Mouse (Mus musculus): Measurements from ENCODE around the gene Plekha1. TPM values are rescaled to one million over a fixed set of nuclear protein-coding genes. Genes with fewer than 3 reads are reported as not detected.

Plekha1 gene
- polyA plus RNA-seq, 1 experiment from 2014 or later = 50.1 TPM

- DNase-seq (ENCODE audit: low spot score) = no peak
- H3K27ac ChIP-seq (ENCODE audit: low read depth, low read length) = no peak overlapping the region
- 81% methylated on average over 4 of the region's 4 CpGs for WGBS
Measured at GRCm38 (mm10) chr7:130854684-130855292, 10.8 kb upstream of the Plekha1 start.

DNA sequence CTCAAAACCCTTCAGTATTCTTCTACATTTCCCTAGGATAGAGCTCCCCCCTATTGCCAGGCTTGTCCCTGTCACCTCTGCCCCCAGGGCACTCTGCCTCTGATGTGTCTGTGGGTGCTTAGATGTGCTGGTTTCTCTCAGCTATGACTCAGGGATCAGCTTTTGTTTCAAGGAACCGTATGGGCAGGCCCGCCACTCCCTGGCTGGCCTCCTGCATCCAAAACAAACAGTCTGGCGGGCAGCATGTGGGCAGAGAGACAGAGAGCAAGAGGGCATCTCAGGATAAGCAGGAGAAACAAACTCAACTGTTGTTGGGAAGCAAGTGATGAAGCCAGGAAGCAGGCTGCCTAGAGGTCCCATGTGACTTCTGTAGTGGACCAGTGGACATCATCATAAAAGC is 9.9 kb upstream of the Plekha1 start:
- Histone ChIP-seq H3K27ac (ENCODE audit: low read depth, low read length) (no peak overlapping the region), H3K9me3 (ENCODE audit: control insufficient read depth, low read length) (no peaks in the 10 kb centered on the region), H3K36me3 (ENCODE audit: control insufficient read depth, insufficient read depth, low read length) (no peaks in the 10 kb centered on the region), H3K4me3 (ENCODE audit: low read depth, low read length) (no peak overlapping the region), H3K4me1 (replicated peaks; ENCODE audit: control insufficient read depth, insufficient read depth, low read length) (peaks cover 1% of the 10 kb centered on the region; the same call in 1 of the 2 replicates), H3K27me3 (ENCODE audit: control insufficient read depth, insufficient read depth, low read length) (no peaks in the 10 kb centered on the region), H3K9ac (ENCODE audit: low read depth, low read length) (no peak overlapping the region), H3K4me2 (replicated peaks; ENCODE audit: low read depth, low read length) (no peak overlapping the region)
- ATAC-seq (ENCODE audit: low FRiP score) (no peak), DNase-seq (ENCODE audit: low spot score) (no peak)
- 16% methylated on average over 3 of the region's 3 CpGs for WGBS

More at GRCm38 (mm10) chr7:130854684-130855292, 10.8 kb upstream of the Plekha1 start:
- no peak overlapping the region for H3K4me2 ChIP-seq (replicated peaks; ENCODE audit: low read depth, low read length)
- no peaks in the 10 kb centered on the region for H3K9me3 ChIP-seq (ENCODE audit: control insufficient read depth, low read length)
- H3K27me3 ChIP-seq (ENCODE audit: control insufficient read depth, insufficient read depth, low read length) = no peaks in the 10 kb centered on the region
- H3K4me3 ChIP-seq (ENCODE audit: low read depth, low read length) = no peak overlapping the region
- ATAC-seq (ENCODE audit: low FRiP score) = no peak
- H3K9ac ChIP-seq (ENCODE audit: low read depth, low read length) = no peak overlapping the region
- H3K4me1 ChIP-seq (replicated peaks; ENCODE audit: control insufficient read depth, insufficient read depth, low read length) = no peaks in the 10 kb centered on the region
- no peaks in the 10 kb centered on the region for H3K36me3 ChIP-seq (ENCODE audit: control insufficient read depth, insufficient read depth, low read length)

DNA sequence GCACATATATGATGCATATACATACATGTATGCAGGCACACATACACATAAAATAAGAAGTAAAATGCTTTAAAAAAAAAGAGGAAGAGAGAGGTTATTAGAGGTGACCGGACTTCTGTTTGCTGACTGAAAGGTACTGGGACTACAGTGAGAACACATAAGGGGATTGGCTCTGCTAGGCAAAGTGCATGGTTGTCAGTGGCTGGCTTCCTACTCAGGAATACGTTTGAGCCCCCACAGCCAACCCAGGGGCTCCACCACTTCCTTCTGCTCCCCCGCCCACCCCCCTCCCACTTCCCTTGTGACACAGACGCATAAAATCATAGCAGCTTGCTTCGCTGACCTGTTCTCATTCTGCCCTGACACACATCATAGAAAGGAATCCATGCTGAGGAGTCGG is 7.6 kb upstream of the Plekha1 start:
- Histone ChIP-seq H3K4me2 (replicated peaks; ENCODE audit: low read depth, low read length) (no peak overlapping the region), H3K9me3 (ENCODE audit: control insufficient read depth, low read length) (no peaks in the 10 kb centered on the region), H3K4me1 (replicated peaks; ENCODE audit: control insufficient read depth, insufficient read depth, low read length) (peaks cover 8% of the 10 kb centered on the region; the same call in 1 of the 2 replicates), H3K4me3 (ENCODE audit: low read depth, low read length) (no peak overlapping the region), H3K9ac (ENCODE audit: low read depth, low read length) (no peak overlapping the region), H3K36me3 (ENCODE audit: control insufficient read depth, insufficient read depth, low read length) (no peaks in the 10 kb centered on the region), H3K27me3 (ENCODE audit: control insufficient read depth, insufficient read depth, low read length) (no peaks in the 10 kb centered on the region), H3K27ac (ENCODE audit: low read depth, low read length) (no peak overlapping the region)
- no peak for ATAC-seq (ENCODE audit: low FRiP score)
- WGBS = 76% methylated on average over 6 of the region's 6 CpGs
- DNase-seq (ENCODE audit: low spot score) = no peak

GRCm38 (mm10) chr7:130859926-130860325 is 5.6 kb upstream of the Plekha1 start:
- Histone ChIP-seq H3K27me3 (ENCODE audit: control insufficient read depth, insufficient read depth, low read length) (no peaks in the 10 kb centered on the region), H3K4me3 (ENCODE audit: low read depth, low read length) (no peak overlapping the region), H3K9ac (ENCODE audit: low read depth, low read length) (no peak overlapping the region), H3K4me2 (replicated peaks; ENCODE audit: low read depth, low read length) (no peak overlapping the region), H3K9me3 (ENCODE audit: control insufficient read depth, low read length) (no peaks in the 10 kb centered on the region), H3K27ac (ENCODE audit: low read depth, low read length) (no peak overlapping the region), H3K36me3 (ENCODE audit: control insufficient read depth, insufficient read depth, low read length) (no peaks in the 10 kb centered on the region), H3K4me1 (replicated peaks; ENCODE audit: control insufficient read depth, insufficient read depth, low read length) (peaks cover 8% of the 10 kb centered on the region; the same call in 1 of the 2 replicates)
- DNase-seq (ENCODE audit: low spot score) (no peak), ATAC-seq (ENCODE audit: low FRiP score) (no peak)
- 17% methylated on average over 5 of the region's 5 CpGs for WGBS

DNA sequence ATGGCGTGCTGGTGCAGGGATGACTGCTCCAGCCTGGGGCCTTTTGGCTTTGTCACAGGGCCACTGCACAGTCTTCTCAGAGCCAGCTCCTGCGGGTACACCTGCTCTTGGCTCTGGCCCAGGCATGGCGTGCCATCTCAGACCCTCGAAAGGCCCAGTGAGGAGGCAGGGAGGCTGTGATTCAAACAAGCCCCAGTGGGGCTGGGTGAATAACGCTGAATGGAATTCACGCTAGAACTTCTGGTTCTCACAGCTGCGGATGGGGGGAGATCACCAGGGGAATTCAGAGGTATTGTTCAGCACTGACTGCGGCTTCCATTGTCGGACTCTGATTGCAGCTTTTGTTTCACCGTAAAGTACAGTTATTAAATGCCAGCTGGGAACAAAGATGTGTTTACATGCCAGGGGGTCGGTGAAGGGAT is 4.8 kb upstream of the Plekha1 start:
- Histone ChIP-seq H3K9ac (ENCODE audit: low read depth, low read length) (no peak overlapping the region), H3K36me3 (ENCODE audit: control insufficient read depth, insufficient read depth, low read length) (no peaks in the 10 kb centered on the region), H3K9me3 (ENCODE audit: control insufficient read depth, low read length) (no peaks in the 10 kb centered on the region), H3K27me3 (ENCODE audit: control insufficient read depth, insufficient read depth, low read length) (no peaks in the 10 kb centered on the region), H3K4me3 (ENCODE audit: low read depth, low read length) (no peak overlapping the region), H3K4me1 (replicated peaks; ENCODE audit: control insufficient read depth, insufficient read depth, low read length) (peaks cover 8% of the 10 kb centered on the region; the same call in 1 of the 2 replicates), H3K4me2 (replicated peaks; ENCODE audit: low read depth, low read length) (no peak overlapping the region), H3K27ac (ENCODE audit: low read depth, low read length) (0 out of 2 replicates have a peak overlapping the region, but pooled peaks have one; percentile 13)
- ATAC-seq (ENCODE audit: low FRiP score) (peak; percentile 10; the same call in 1 of the 2 replicates), DNase-seq (ENCODE audit: low spot score) (peak; percentile 40)
- 22% methylated on average over 11 of the region's 11 CpGs for WGBS

DNA sequence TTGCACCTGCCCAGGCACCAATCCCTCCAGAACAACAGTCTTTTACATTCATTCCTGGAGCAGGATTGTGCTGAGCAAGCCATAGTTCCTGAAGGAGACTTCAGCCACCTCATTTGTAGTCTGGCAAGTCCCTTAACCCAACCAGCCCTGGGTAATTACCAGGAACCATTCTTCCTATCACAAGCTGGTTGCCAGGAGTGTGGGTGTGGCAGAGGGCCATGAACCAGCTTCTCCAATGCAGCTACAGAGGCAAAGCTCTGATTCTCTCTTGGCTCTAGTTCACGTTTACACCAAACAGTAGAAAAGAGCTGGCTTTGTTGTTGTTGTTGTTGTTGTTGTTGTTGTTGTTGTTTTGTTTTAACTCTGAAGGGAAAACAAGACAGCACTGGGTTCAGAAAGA is 3.1 kb upstream of the Plekha1 start:
- WGBS = 67% methylated on average over 1 of the region's 1 CpGs
- no peak for DNase-seq (ENCODE audit: low spot score)
- Histone ChIP-seq H3K9ac (ENCODE audit: low read depth, low read length) (no peak overlapping the region), H3K27ac (ENCODE audit: low read depth, low read length) (no peak overlapping the region), H3K27me3 (ENCODE audit: control insufficient read depth, insufficient read depth, low read length) (no peaks in the 10 kb centered on the region), H3K4me1 (replicated peaks; ENCODE audit: control insufficient read depth, insufficient read depth, low read length) (peaks cover 10% of the 10 kb centered on the region; the same call in 1 of the 2 replicates), H3K4me3 (ENCODE audit: low read depth, low read length) (no peak overlapping the region), H3K4me2 (replicated peaks; ENCODE audit: low read depth, low read length) (no peak overlapping the region), H3K36me3 (ENCODE audit: control insufficient read depth, insufficient read depth, low read length) (no peaks in the 10 kb centered on the region), H3K9me3 (ENCODE audit: control insufficient read depth, low read length) (no peaks in the 10 kb centered on the region)
- ATAC-seq (ENCODE audit: low FRiP score) = no peak

- Histone ChIP-seq H3K9me3 (ENCODE audit: control insufficient read depth, low read length) (no peaks in the 10 kb centered on the region), H3K4me1 (replicated peaks; ENCODE audit: control insufficient read depth, insufficient read depth, low read length) (peaks cover 10% of the 10 kb centered on the region; the same call in 1 of the 2 replicates), H3K4me3 (ENCODE audit: low read depth, low read length) (no peak overlapping the region), H3K9ac (ENCODE audit: low read depth, low read length) (no peak overlapping the region), H3K27me3 (ENCODE audit: control insufficient read depth, insufficient read depth, low read length) (no peaks in the 10 kb centered on the region), H3K4me2 (replicated peaks; ENCODE audit: low read depth, low read length) (no peak overlapping the region), H3K27ac (ENCODE audit: low read depth, low read length) (no peak overlapping the region), H3K36me3 (ENCODE audit: control insufficient read depth, insufficient read depth, low read length) (no peaks in the 10 kb centered on the region)
- ATAC-seq (ENCODE audit: low FRiP score) (no peak), DNase-seq (ENCODE audit: low spot score) (no peak)
- 75% methylated on average over 7 of the region's 7 CpGs for WGBS
Measured at GRCm38 (mm10) chr7:130864711-130865110, 845 bp upstream of the Plekha1 start.

DNA sequence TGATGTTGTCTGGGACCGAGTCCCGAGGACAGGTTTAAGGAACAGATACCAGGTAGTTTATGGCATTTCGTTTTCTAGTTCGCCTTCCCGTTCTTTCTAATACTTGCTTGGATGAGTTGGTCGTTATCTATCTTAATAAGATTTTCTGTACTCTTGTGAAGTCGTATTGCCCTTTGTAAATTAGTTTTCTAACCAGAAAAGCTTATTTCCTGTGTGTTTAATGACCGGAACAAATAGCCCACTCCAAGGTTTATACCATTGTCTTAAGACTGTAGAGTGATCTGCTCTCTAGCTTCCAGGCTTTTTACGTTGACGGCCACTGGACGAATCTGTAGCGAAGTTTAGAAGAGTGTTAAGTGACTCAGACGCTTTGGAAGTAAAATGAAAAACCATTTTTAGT is 1.1 kb downstream of the Plekha1 start:
- peak overlapping the region; percentile 95 for H3K4me3 ChIP-seq (ENCODE audit: low read depth, low read length)
- H3K27ac ChIP-seq (ENCODE audit: low read depth, low read length) = peak overlapping the region; percentile 75; the same call in 1 of the 2 replicates
- DNase-seq (ENCODE audit: low spot score) (peak; percentile 28), ATAC-seq (ENCODE audit: low FRiP score) (no peak)
- H3K9me3 ChIP-seq (ENCODE audit: control insufficient read depth, low read length) = no peaks in the 10 kb centered on the region
- H3K4me1 ChIP-seq (replicated peaks; ENCODE audit: control insufficient read depth, insufficient read depth, low read length) = 0 out of 2 replicates have a peak, but pooled peaks cover 2% of the 10 kb centered on the region
- peak overlapping the region; percentile 72 for H3K4me2 ChIP-seq (replicated peaks; ENCODE audit: low read depth, low read length)
- no peaks in the 10 kb centered on the region for H3K36me3 ChIP-seq (ENCODE audit: control insufficient read depth, insufficient read depth, low read length)
- H3K9ac ChIP-seq (ENCODE audit: low read depth, low read length) = peak overlapping the region; percentile 84
- H3K27me3 ChIP-seq (ENCODE audit: control insufficient read depth, insufficient read depth, low read length) = no peaks in the 10 kb centered on the region
- 2% methylated on average over 13 of the region's 13 CpGs for WGBS

DNA sequence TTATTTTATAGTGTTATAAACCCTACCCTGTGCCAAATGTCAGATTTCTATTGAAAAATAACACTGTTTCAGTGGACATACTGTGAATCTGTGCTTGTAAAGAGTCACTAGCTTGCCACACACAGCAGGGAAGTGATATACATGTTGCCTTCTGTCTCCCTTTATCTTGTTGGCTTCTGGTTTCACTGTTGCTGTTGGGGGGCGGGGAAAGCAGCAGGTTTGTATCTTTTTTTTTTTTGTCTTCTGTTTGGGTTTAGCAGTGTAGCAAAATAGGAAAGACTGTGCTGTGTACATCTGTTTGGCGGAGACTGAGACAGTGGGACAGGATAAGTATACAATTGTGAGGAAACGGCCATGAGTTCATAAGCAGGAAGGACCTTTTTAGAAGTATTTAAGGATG is 1.7 kb downstream of the Plekha1 start:
- Histone ChIP-seq H3K9me3 (ENCODE audit: control insufficient read depth, low read length) (no peaks in the 10 kb centered on the region), H3K27me3 (ENCODE audit: control insufficient read depth, insufficient read depth, low read length) (no peaks in the 10 kb centered on the region), H3K4me1 (replicated peaks; ENCODE audit: control insufficient read depth, insufficient read depth, low read length) (0 out of 2 replicates have a peak, but pooled peaks cover 2% of the 10 kb centered on the region), H3K9ac (ENCODE audit: low read depth, low read length) (no peak overlapping the region), H3K4me2 (replicated peaks; ENCODE audit: low read depth, low read length) (no peak overlapping the region; the same call in 1 of the 2 replicates), H3K36me3 (ENCODE audit: control insufficient read depth, insufficient read depth, low read length) (no peaks in the 10 kb centered on the region), H3K4me3 (ENCODE audit: low read depth, low read length) (no peak overlapping the region), H3K27ac (ENCODE audit: low read depth, low read length) (no peak overlapping the region)
- ATAC-seq (ENCODE audit: low FRiP score) = no peak
- no peak for DNase-seq (ENCODE audit: low spot score)
- 58% methylated on average over 3 of the region's 3 CpGs for WGBS

Data from hindbrain, embryonic 11.5 days (tissue).